Mouse (Mus musculus) embryo, embryonic 11.5 days (tissue): ENCODE results near the gene Amigo3.

ENCODE experiments used
- DNase-seq: peaks from one replicate; pipeline ENCODE4 v3.0.0-alpha.2; 2012; ENCODE audit warnings: low read depth, low spot score

Amigo3 gene

GRCm38 (mm10) chr9:108052411-108052810 lies 548 bp upstream of the Amigo3 start:
- no peak for DNase-seq

- DNase-seq: no peak
Observed at GRCm38 (mm10) chr9:108053665-108054225, 786 bp downstream of the Amigo3 start.

GRCm38 (mm10) chr9:108054331-108055040 lies 1.5 kb downstream of the Amigo3 start:
- DNase-seq: no peak

- DNase-seq: no peak
Observed at GRCm38 (mm10) chr9:108055061-108055460, 2.1 kb downstream of the Amigo3 start.

- DNase-seq: no peak
Observed at GRCm38 (mm10) chr9:108055661-108056237, 2.8 kb downstream of the Amigo3 start.

- no peak for DNase-seq
Observed at GRCm38 (mm10) chr9:108056361-108057261, 3.7 kb downstream of the Amigo3 start.

- DNase-seq: no peak
Observed at GRCm38 (mm10) chr9:108057262-108057562, 4.3 kb downstream of the Amigo3 start.

- DNase-seq: no peak
Observed at GRCm38 (mm10) chr9:108058291-108058690, 5.3 kb downstream of the Amigo3 start.

- no peak for DNase-seq
Observed at GRCm38 (mm10) chr9:108062142-108062541, 9.2 kb downstream of the Amigo3 start.

GRCm38 (mm10) chr9:108063361-108063760 lies 10.4 kb downstream of the Amigo3 start:
- no peak for DNase-seq

- DNase-seq: no peak
Observed at GRCm38 (mm10) chr9:108065491-108066011, 12.6 kb downstream of the Amigo3 start.

- no peak for DNase-seq
Observed at GRCm38 (mm10) chr9:108067199-108067598, 14.2 kb downstream of the Amigo3 start.

GRCm38 (mm10) chr9:108067900-108068299 lies 14.9 kb downstream of the Amigo3 start:
- DNase-seq: peak; percentile 83

GRCm38 (mm10) chr9:108069007-108069406 lies 16.0 kb downstream of the Amigo3 start:
- no peak for DNase-seq

- DNase-seq: no peak
Observed at GRCm38 (mm10) chr9:108069529-108069928, 16.6 kb downstream of the Amigo3 start.

GRCm38 (mm10) chr9:108071801-108072200 lies 18.8 kb downstream of the Amigo3 start:
- DNase-seq: no peak

- no peak for DNase-seq
Observed at GRCm38 (mm10) chr9:108072481-108072924, 19.5 kb downstream of the Amigo3 start.

- no peak for DNase-seq
Observed at GRCm38 (mm10) chr9:108073141-108073930, 20.4 kb downstream of the Amigo3 start.

GRCm38 (mm10) chr9:108080168-108080567 lies 27.2 kb downstream of the Amigo3 start, which contains the start of gene Mst1:
Gene Mst1, plus strand, starts transcription at chr9:108080436.
- DNase-seq: no peak

- DNase-seq: no peak
Observed at GRCm38 (mm10) chr9:108082549-108082948, 29.6 kb downstream of the Amigo3 start.

GRCm38 (mm10) chr9:108082988-108083431 lies 30.1 kb downstream of the Amigo3 start, which contains the start of gene Rnf123:
Gene Rnf123, minus strand, starts transcription at chr9:108083346.
- no peak for DNase-seq
